Mouse (Mus musculus): ENCODE results near the gene Hells. TPM values are rescaled to one million over a fixed set of nuclear protein-coding genes. Genes with fewer than 3 reads are reported as not detected.

Hells gene
- polyA plus RNA-seq, 1 experiment from 2014 or later: 97.2 TPM

- DNase-seq (ENCODE audit: low spot score) (no peak), ATAC-seq (replicated peaks; ENCODE audit: insufficient number of reproducible peaks, low FRiP score, low TSS enrichment, low read depth) (no peak)
- H3K27me3 ChIP-seq (ENCODE audit: control insufficient read depth, insufficient read depth, low read length): no peaks in the 10 kb centered on the region
- no peak overlapping the region for H3K27ac ChIP-seq (replicated peaks; ENCODE audit: low read depth, low read length)
- H3K4me2 ChIP-seq (ENCODE audit: low read depth, low read length): peak overlapping the region; percentile 74
- peak overlapping the region; percentile 89 for H3K4me3 ChIP-seq (ENCODE audit: low read depth, low read length)
- WGBS: 73% methylated on average over 13 of the region's 13 CpGs
- H3K9me3 ChIP-seq (replicated peaks; ENCODE audit: control insufficient read depth, low read length): no peaks in the 10 kb centered on the region
- H3K4me1 ChIP-seq (ENCODE audit: control insufficient read depth, insufficient read depth, low read length): peaks cover 3% of the 10 kb centered on the region; the same call in 1 of the 2 replicates
- H3K9ac ChIP-seq (replicated peaks; ENCODE audit: low read length): peak overlapping the region; percentile 96; the same call in 1 of the 2 replicates
- H3K36me3 ChIP-seq (replicated peaks; ENCODE audit: control insufficient read depth, insufficient read depth, low read depth, low read length): no peaks in the 10 kb centered on the region; the same call in 1 of the 2 replicates
Observed at GRCm38 (mm10) chr19:38929471-38930251, 1.1 kb upstream of the Hells start.

GRCm38 (mm10) chr19:38930252-38930787 is 395 bp upstream of the Hells start:
- Histone ChIP-seq H3K9me3 (replicated peaks; ENCODE audit: control insufficient read depth, low read length) (no peaks in the 10 kb centered on the region), H3K4me2 (ENCODE audit: low read depth, low read length) (peak overlapping the region; percentile 74), H3K4me3 (ENCODE audit: low read depth, low read length) (peak overlapping the region; percentile 89), H3K27ac (replicated peaks; ENCODE audit: low read depth, low read length) (no peak overlapping the region), H3K36me3 (replicated peaks; ENCODE audit: control insufficient read depth, insufficient read depth, low read depth, low read length) (no peaks in the 10 kb centered on the region; the same call in 1 of the 2 replicates), H3K27me3 (ENCODE audit: control insufficient read depth, insufficient read depth, low read length) (no peaks in the 10 kb centered on the region), H3K9ac (replicated peaks; ENCODE audit: low read length) (peak overlapping the region; percentile 96), H3K4me1 (ENCODE audit: control insufficient read depth, insufficient read depth, low read length) (peaks cover 3% of the 10 kb centered on the region; the same call in 1 of the 2 replicates)
- no peak; the same call in 1 of the 2 replicates for ATAC-seq (replicated peaks; ENCODE audit: insufficient number of reproducible peaks, low FRiP score, low TSS enrichment, low read depth)
- peak; percentile 25 for DNase-seq (ENCODE audit: low spot score)
- 4% methylated on average over 23 of the region's 23 CpGs for WGBS

GRCm38 (mm10) chr19:38931566-38931890 is 813 bp downstream of the Hells start:
- Histone ChIP-seq H3K9me3 (replicated peaks; ENCODE audit: control insufficient read depth, low read length) (no peaks in the 10 kb centered on the region), H3K9ac (replicated peaks; ENCODE audit: low read length) (peak overlapping the region; percentile 96), H3K27ac (replicated peaks; ENCODE audit: low read depth, low read length) (peak overlapping the region; percentile 85; the same call in 1 of the 2 replicates), H3K27me3 (ENCODE audit: control insufficient read depth, insufficient read depth, low read length) (no peaks in the 10 kb centered on the region), H3K4me2 (ENCODE audit: low read depth, low read length) (peak overlapping the region; percentile 74), H3K4me1 (ENCODE audit: control insufficient read depth, insufficient read depth, low read length) (peaks cover 3% of the 10 kb centered on the region; the same call in 1 of the 2 replicates), H3K4me3 (ENCODE audit: low read depth, low read length) (peak overlapping the region; percentile 89), H3K36me3 (replicated peaks; ENCODE audit: control insufficient read depth, insufficient read depth, low read depth, low read length) (no peaks in the 10 kb centered on the region; the same call in none of the 2 replicates)
- DNase-seq (ENCODE audit: low spot score) (no peak), ATAC-seq (replicated peaks; ENCODE audit: insufficient number of reproducible peaks, low FRiP score, low TSS enrichment, low read depth) (no peak)
- 3% methylated on average over 6 of the region's 6 CpGs for WGBS

- Histone ChIP-seq H3K4me2 (ENCODE audit: low read depth, low read length) (no peak overlapping the region), H3K27me3 (ENCODE audit: control insufficient read depth, insufficient read depth, low read length) (no peaks in the 10 kb centered on the region), H3K27ac (replicated peaks; ENCODE audit: low read depth, low read length) (no peak overlapping the region), H3K9me3 (replicated peaks; ENCODE audit: control insufficient read depth, low read length) (no peaks in the 10 kb centered on the region), H3K9ac (replicated peaks; ENCODE audit: low read length) (no peak overlapping the region), H3K36me3 (replicated peaks; ENCODE audit: control insufficient read depth, insufficient read depth, low read depth, low read length) (peaks cover 6% of the 10 kb centered on the region), H3K4me3 (ENCODE audit: low read depth, low read length) (no peak overlapping the region), H3K4me1 (ENCODE audit: control insufficient read depth, insufficient read depth, low read length) (no peaks in the 10 kb centered on the region)
- WGBS: 90% methylated on average over 2 of the region's 2 CpGs
- ATAC-seq (replicated peaks; ENCODE audit: insufficient number of reproducible peaks, low FRiP score, low TSS enrichment, low read depth) (no peak), DNase-seq (ENCODE audit: low spot score) (no peak)
Observed at GRCm38 (mm10) chr19:38944590-38945307, 14.0 kb downstream of the Hells start.

- Histone ChIP-seq H3K36me3 (replicated peaks; ENCODE audit: control insufficient read depth, insufficient read depth, low read depth, low read length) (no peaks in the 10 kb centered on the region; the same call in 1 of the 2 replicates), H3K9me3 (replicated peaks; ENCODE audit: control insufficient read depth, low read length) (no peaks in the 10 kb centered on the region), H3K27ac (replicated peaks; ENCODE audit: low read depth, low read length) (no peak overlapping the region), H3K9ac (replicated peaks; ENCODE audit: low read length) (no peak overlapping the region), H3K4me3 (ENCODE audit: low read depth, low read length) (no peak overlapping the region), H3K4me1 (ENCODE audit: control insufficient read depth, insufficient read depth, low read length) (no peaks in the 10 kb centered on the region), H3K4me2 (ENCODE audit: low read depth, low read length) (no peak overlapping the region), H3K27me3 (ENCODE audit: control insufficient read depth, insufficient read depth, low read length) (no peaks in the 10 kb centered on the region)
- DNase-seq (ENCODE audit: low spot score) (no peak), ATAC-seq (replicated peaks; ENCODE audit: insufficient number of reproducible peaks, low FRiP score, low TSS enrichment, low read depth) (no peak)
- 91% methylated on average over 6 of the region's 6 CpGs for WGBS
Observed at GRCm38 (mm10) chr19:38970741-38971140, 40.0 kb downstream of the Hells start.

- Histone ChIP-seq H3K4me1 (ENCODE audit: control insufficient read depth, insufficient read depth, low read length) (no peaks in the 10 kb centered on the region), H3K9me3 (replicated peaks; ENCODE audit: control insufficient read depth, low read length) (no peaks in the 10 kb centered on the region), H3K4me2 (ENCODE audit: low read depth, low read length) (no peak overlapping the region), H3K36me3 (replicated peaks; ENCODE audit: control insufficient read depth, insufficient read depth, low read depth, low read length) (no peaks in the 10 kb centered on the region; the same call in 1 of the 2 replicates), H3K9ac (replicated peaks; ENCODE audit: low read length) (no peak overlapping the region), H3K27me3 (ENCODE audit: control insufficient read depth, insufficient read depth, low read length) (no peaks in the 10 kb centered on the region), H3K27ac (replicated peaks; ENCODE audit: low read depth, low read length) (no peak overlapping the region), H3K4me3 (ENCODE audit: low read depth, low read length) (no peak overlapping the region)
- ATAC-seq (replicated peaks; ENCODE audit: insufficient number of reproducible peaks, low FRiP score, low TSS enrichment, low read depth): 0 out of 2 replicates have a peak, but pooled peaks have one; percentile 21
- no peak for DNase-seq (ENCODE audit: low spot score)
- WGBS: 82% methylated on average over 5 of the region's 5 CpGs
Observed at GRCm38 (mm10) chr19:38972581-38972980, 41.9 kb downstream of the Hells start.

GRCm38 (mm10) chr19:38973666-38974065 is 43.0 kb downstream of the Hells start:
- no peak overlapping the region for H3K27ac ChIP-seq (replicated peaks; ENCODE audit: low read depth, low read length)
- no peak overlapping the region for H3K9ac ChIP-seq (replicated peaks; ENCODE audit: low read length)
- H3K4me2 ChIP-seq (ENCODE audit: low read depth, low read length): no peak overlapping the region
- DNase-seq (ENCODE audit: low spot score): no peak
- no peaks in the 10 kb centered on the region; the same call in 1 of the 2 replicates for H3K36me3 ChIP-seq (replicated peaks; ENCODE audit: control insufficient read depth, insufficient read depth, low read depth, low read length)
- no peak overlapping the region for H3K4me3 ChIP-seq (ENCODE audit: low read depth, low read length)
- no peak for ATAC-seq (replicated peaks; ENCODE audit: insufficient number of reproducible peaks, low FRiP score, low TSS enrichment, low read depth)
- H3K4me1 ChIP-seq (ENCODE audit: control insufficient read depth, insufficient read depth, low read length): no peaks in the 10 kb centered on the region
- no peaks in the 10 kb centered on the region for H3K27me3 ChIP-seq (ENCODE audit: control insufficient read depth, insufficient read depth, low read length)
- 68% methylated on average over 7 of the region's 7 CpGs for WGBS
- no peaks in the 10 kb centered on the region for H3K9me3 ChIP-seq (replicated peaks; ENCODE audit: control insufficient read depth, low read length)

Measured in embryonic facial prominence, embryonic 11.5 days (tissue).